Mouse (Mus musculus): Measurements from ENCODE around the gene Accsl.

DNA sequence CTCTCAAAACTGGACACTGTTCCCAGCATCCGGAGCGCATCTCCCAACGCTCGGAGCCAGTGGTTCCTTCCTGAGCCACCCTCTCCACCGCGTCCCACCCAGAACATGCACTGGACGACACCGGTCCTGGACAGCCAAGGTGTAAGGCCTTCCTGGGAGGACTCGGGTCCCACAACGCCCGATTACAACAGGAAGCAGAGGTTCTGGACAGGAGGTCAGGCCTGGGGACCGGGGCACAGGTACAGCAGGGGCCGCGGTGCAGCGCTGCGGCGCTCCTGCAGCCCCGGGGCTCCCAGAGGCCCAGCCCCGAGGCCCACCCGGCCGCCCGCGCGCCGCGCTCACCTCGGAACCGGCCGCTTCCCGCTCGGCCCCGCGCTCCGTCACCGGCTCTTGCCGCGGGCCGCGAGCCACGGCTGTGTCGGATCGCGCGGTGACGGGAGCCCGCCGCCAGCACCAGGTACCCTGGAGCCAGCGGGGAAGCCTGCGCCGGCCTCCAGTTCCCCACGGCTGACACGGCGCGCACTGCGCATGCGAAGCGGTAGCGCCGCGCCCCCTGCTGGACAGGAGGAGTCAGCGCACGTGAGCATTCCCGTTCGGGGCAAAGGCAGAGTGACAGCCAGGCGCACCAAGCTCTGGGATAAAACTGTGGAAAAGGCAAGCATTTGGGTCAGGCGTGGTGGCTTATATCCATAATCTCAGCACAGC lies 46.8 kb downstream of the Accsl start, which contains the start of gene Ext2:
- peak; percentile 99 for TF ChIP-seq CTCF (IDR thresholded peaks at IDR 0.05)
- no peak for TF ChIP-seq EP300 (IDR thresholded peaks at IDR 0.05)

All from lung, postnatal 0 days (tissue).